Mouse (Mus musculus) heart, embryonic 10.5 days (tissue): ENCODE results near the gene Cnot6. TPM values are rescaled to one million over a fixed set of nuclear protein-coding genes. Genes with fewer than 3 reads are reported as not detected.

Source experiments
- DNase-seq: peaks from one replicate; pipeline ENCODE4 v3.0.0-alpha.2; 2017; ENCODE audit warnings: low spot score
- H3K27ac ChIP-seq: fragments of 300-500 bp; sonication (generic); 2 replicates; pipeline ENCODE4 v1.5.1; 2016; ENCODE audit warnings: mild to moderate bottlenecking
- H3K27me3 ChIP-seq: fragments of 300-500 bp; sonication (generic); 2 replicates; pipeline ENCODE4 v1.6.1; 2016; ENCODE audit warnings: mild to moderate bottlenecking; ENCODE audit not compliant: poor library complexity, insufficient read depth, severe bottlenecking
- H3K36me3 ChIP-seq: fragments of 300-500 bp; sonication (generic); 2 replicates; pipeline ENCODE4 v1.6.1; 2016; ENCODE audit warnings: mild to moderate bottlenecking, moderate library complexity
- H3K4me1 ChIP-seq: fragments of 300-500 bp; sonication (generic); 2 replicates; pipeline ENCODE4 v1.6.1; 2016; ENCODE audit warnings: mild to moderate bottlenecking
- H3K4me3 ChIP-seq: fragments of 300-500 bp; sonication (generic); 2 replicates; pipeline ENCODE4 v1.5.1; 2016; ENCODE audit warnings: mild to moderate bottlenecking, moderate library complexity
- H3K9me3 ChIP-seq: fragments of 300-500 bp; sonication (generic); 2 replicates; pipeline ENCODE4 v1.6.1; 2016; ENCODE audit warnings: mild to moderate bottlenecking, moderate library complexity
- WGBS: fragments of 180-500 bp; shearing (Covaris S2); methylation state at CpG from one replicate; pipeline ENCODE4 v1.1.7; 2016; 5-methylcytosine and 5-hydroxymethylcytosine counted together
- polyA plus RNA-seq: library from polyadenylated mRNA; unstranded; fragments of >200 nt; fragmentation: Nextera tagmentation; extraction: Ambion mirVana; gene quantifications from 2 replicates; pipeline ENCODE4 v1.2.1, GENCODE M21; 2016

Cnot6 gene
- polyA plus RNA-seq, 1 experiment from 2014 or later: 56.0 TPM

- Histone ChIP-seq H3K4me1 (peaks cover 6% of the 10 kb centered on the region; the same call in 1 of the 2 replicates), H3K27me3 (no peaks in the 10 kb centered on the region), H3K4me3 (no peak overlapping the region), H3K36me3 (peaks cover 47% of the 10 kb centered on the region), H3K27ac (no peak overlapping the region), H3K9me3 (no peaks in the 10 kb centered on the region)
- 85% methylated on average over 2 of the region's 2 CpGs for WGBS
- no peak for DNase-seq
Observed at GRCm38 (mm10) chr11:49707834-49708233, 4.7 kb downstream of the Cnot6 start.

- DNase-seq: no peak
- Histone ChIP-seq H3K36me3 (peaks cover 70% of the 10 kb centered on the region), H3K27me3 (no peaks in the 10 kb centered on the region), H3K27ac (no peak overlapping the region), H3K4me3 (no peak overlapping the region), H3K9me3 (no peaks in the 10 kb centered on the region), H3K4me1 (peaks cover 2% of the 10 kb centered on the region; the same call in 1 of the 2 replicates)
- WGBS: 81% methylated on average over 8 of the region's 8 CpGs
Observed at GRCm38 (mm10) chr11:49704804-49705203, 7.7 kb downstream of the Cnot6 start.

- DNase-seq: no peak
- H3K4me1 ChIP-seq: no peaks in the 10 kb centered on the region
- H3K36me3 ChIP-seq: peaks cover 78% of the 10 kb centered on the region
- 98% methylated on average over 8 of the region's 8 CpGs for WGBS
- H3K27me3 ChIP-seq: no peaks in the 10 kb centered on the region
- H3K4me3 ChIP-seq: no peak overlapping the region
- H3K27ac ChIP-seq: no peak overlapping the region
- no peaks in the 10 kb centered on the region for H3K9me3 ChIP-seq
Observed at GRCm38 (mm10) chr11:49702014-49702413, 10.5 kb downstream of the Cnot6 start.

GRCm38 (mm10) chr11:49699079-49699478 is 13.4 kb downstream of the Cnot6 start:
- H3K36me3 ChIP-seq: peaks cover 67% of the 10 kb centered on the region

GRCm38 (mm10) chr11:49697779-49698178 is 14.7 kb downstream of the Cnot6 start:
- H3K27ac ChIP-seq: no peak overlapping the region
- WGBS: 91% methylated on average over 5 of the region's 5 CpGs

More at GRCm38 (mm10) chr11:49699079-49699478, 13.4 kb downstream of the Cnot6 start:
- no peak for DNase-seq
- Histone ChIP-seq H3K4me3 (no peak overlapping the region), H3K27me3 (no peaks in the 10 kb centered on the region), H3K27ac (no peak overlapping the region), H3K9me3 (no peaks in the 10 kb centered on the region), H3K4me1 (no peaks in the 10 kb centered on the region)
- 96% methylated on average over 1 of the region's 1 CpGs for WGBS

GRCm38 (mm10) chr11:49696472-49696871 is 16.1 kb downstream of the Cnot6 start:
- DNase-seq: no peak
- H3K27ac ChIP-seq: no peak overlapping the region
- no peaks in the 10 kb centered on the region for H3K4me1 ChIP-seq
- peaks cover 64% of the 10 kb centered on the region for H3K36me3 ChIP-seq
- no peaks in the 10 kb centered on the region for H3K9me3 ChIP-seq
- H3K4me3 ChIP-seq: no peak overlapping the region
- no peaks in the 10 kb centered on the region for H3K27me3 ChIP-seq
- 91% methylated on average over 2 of the region's 2 CpGs for WGBS

More at GRCm38 (mm10) chr11:49697779-49698178, 14.7 kb downstream of the Cnot6 start:
- no peaks in the 10 kb centered on the region for H3K27me3 ChIP-seq
- H3K9me3 ChIP-seq: no peaks in the 10 kb centered on the region
- DNase-seq: no peak
- H3K36me3 ChIP-seq: peaks cover 65% of the 10 kb centered on the region
- H3K4me3 ChIP-seq: no peak overlapping the region
- H3K4me1 ChIP-seq: no peaks in the 10 kb centered on the region

GRCm38 (mm10) chr11:49695695-49696094 is 16.8 kb downstream of the Cnot6 start:
- Histone ChIP-seq H3K36me3 (peaks cover 61% of the 10 kb centered on the region), H3K27ac (no peak overlapping the region), H3K9me3 (no peaks in the 10 kb centered on the region), H3K4me1 (no peaks in the 10 kb centered on the region), H3K4me3 (no peak overlapping the region), H3K27me3 (no peaks in the 10 kb centered on the region)
- 92% methylated on average over 2 of the region's 2 CpGs for WGBS
- DNase-seq: no peak

GRCm38 (mm10) chr11:49695013-49695412 is 17.5 kb downstream of the Cnot6 start:
- DNase-seq: no peak
- WGBS: 96% methylated on average over 3 of the region's 3 CpGs
- no peak overlapping the region for H3K4me3 ChIP-seq
- no peaks in the 10 kb centered on the region for H3K4me1 ChIP-seq
- H3K27me3 ChIP-seq: no peaks in the 10 kb centered on the region
- H3K36me3 ChIP-seq: peaks cover 66% of the 10 kb centered on the region
- no peaks in the 10 kb centered on the region for H3K9me3 ChIP-seq
- no peak overlapping the region for H3K27ac ChIP-seq

- WGBS: 75% methylated on average over 12 of the region's 12 CpGs
- H3K36me3 ChIP-seq: peaks cover 88% of the 10 kb centered on the region
- no peak overlapping the region; the same call in 1 of the 2 replicates for H3K4me3 ChIP-seq
- no peaks in the 10 kb centered on the region for H3K27me3 ChIP-seq
- H3K4me1 ChIP-seq: no peaks in the 10 kb centered on the region
- no peak for DNase-seq
- peak overlapping the region; percentile 50; the same call in 1 of the 2 replicates for H3K27ac ChIP-seq
- H3K9me3 ChIP-seq: no peaks in the 10 kb centered on the region
Observed at GRCm38 (mm10) chr11:49684237-49684973, 28.1 kb downstream of the Cnot6 start.

GRCm38 (mm10) chr11:49673433-49673832 is 39.1 kb downstream of the Cnot6 start:
- no peaks in the 10 kb centered on the region for H3K27me3 ChIP-seq
- no peaks in the 10 kb centered on the region for H3K9me3 ChIP-seq
- H3K4me3 ChIP-seq: no peak overlapping the region
- no peak overlapping the region for H3K27ac ChIP-seq
- H3K4me1 ChIP-seq: no peaks in the 10 kb centered on the region
- peaks cover 71% of the 10 kb centered on the region for H3K36me3 ChIP-seq
- DNase-seq: no peak
- 86% methylated on average over 3 of the region's 3 CpGs for WGBS

GRCm38 (mm10) chr11:49665462-49665861 is 47.1 kb downstream of the Cnot6 start:
- H3K4me1 ChIP-seq: peaks cover 11% of the 10 kb centered on the region
- DNase-seq: no peak

GRCm38 (mm10) chr11:49664262-49665140 is 48.0 kb downstream of the Cnot6 start:
- no peaks in the 10 kb centered on the region for H3K27me3 ChIP-seq
- H3K27ac ChIP-seq: no peak overlapping the region; the same call in 1 of the 2 replicates
- H3K9me3 ChIP-seq: no peaks in the 10 kb centered on the region
- 76% methylated on average over 12 of the region's 12 CpGs for WGBS
- DNase-seq: peak; percentile 69
- no peak overlapping the region for H3K4me3 ChIP-seq
- H3K4me1 ChIP-seq: peaks cover 17% of the 10 kb centered on the region
- H3K36me3 ChIP-seq: peaks cover 17% of the 10 kb centered on the region

More at GRCm38 (mm10) chr11:49665462-49665861, 47.1 kb downstream of the Cnot6 start:
- Histone ChIP-seq H3K27me3 (no peaks in the 10 kb centered on the region), H3K36me3 (peaks cover 21% of the 10 kb centered on the region), H3K9me3 (no peaks in the 10 kb centered on the region), H3K4me3 (no peak overlapping the region), H3K27ac (no peak overlapping the region)
- 62% methylated on average over 4 of the region's 4 CpGs for WGBS

GRCm38 (mm10) chr11:49663310-49663709 is 49.2 kb downstream of the Cnot6 start, which contains the start of gene Scgb3a1:
Scgb3a1 (plus strand) TSS chr11:49663610.
- Histone ChIP-seq H3K36me3 (peaks cover 5% of the 10 kb centered on the region), H3K27ac (no peak within 1 kb of the TSS), H3K9me3 (no peaks in the 10 kb centered on the region), H3K27me3 (no peaks in the 10 kb centered on the region), H3K4me3 (no peak within 1 kb of the TSS), H3K4me1 (peaks cover 29% of the 10 kb centered on the region)
- no peak for DNase-seq
- 76% methylated on average over 5 of the region's 5 CpGs for WGBS
